Mouse (Mus musculus): ENCODE results near the gene Krtap2-4.

The Krtap2-4 gene

GRCm38 (mm10) chr11:99583245-99583704, 31.4 kb downstream of the Krtap2-4 start, which contains the start of gene Krtap1-4:
Gene Krtap1-4, minus strand, starts transcription at chr11:99583654.
- no peak for DNase-seq (ENCODE audit: low read depth)

GRCm38 (mm10) chr11:99581564-99581963, 33.1 kb downstream of the Krtap2-4 start:
- DNase-seq (ENCODE audit: low read depth): peak; percentile 84

- DNase-seq (ENCODE audit: low read depth): peak; percentile 28
Observed at GRCm38 (mm10) chr11:99581051-99581450, 33.6 kb downstream of the Krtap2-4 start.

- DNase-seq (ENCODE audit: low read depth): no peak
Observed at GRCm38 (mm10) chr11:99580636-99581035, 34.0 kb downstream of the Krtap2-4 start, which contains the start of gene Krtap1-5. Gene Krtap1-5, minus strand, starts transcription at chr11:99581016.

GRCm38 (mm10) chr11:99574106-99574505, 40.5 kb downstream of the Krtap2-4 start:
- DNase-seq (ENCODE audit: low read depth): peak; percentile 75

- peak; percentile 24 for DNase-seq (ENCODE audit: low read depth)
Observed at GRCm38 (mm10) chr11:99573164-99573563, 41.5 kb downstream of the Krtap2-4 start.

- no peak for DNase-seq (ENCODE audit: low read depth)
Observed at GRCm38 (mm10) chr11:99566530-99566929, 48.1 kb downstream of the Krtap2-4 start, which contains the start of gene Krtap3-1. Gene Krtap3-1, minus strand, starts transcription at chr11:99566630.
